Mouse (Mus musculus) kidney, postnatal 0 days (tissue): ENCODE results near the gene Hif1an. TPM values are rescaled to one million over a fixed set of nuclear protein-coding genes. Genes with fewer than 3 reads are reported as not detected.

Source experiments
- ATAC-seq: fragments of 200-750 bp; cut with Nextera tagmentation; replicated peaks from 2 replicates; pipeline ENCODE4 v1.8.0; 2017; ENCODE audit warnings: low read depth, moderate number of reproducible peaks, moderate TSS enrichment, moderate library complexity; ENCODE audit not compliant: low FRiP score
- DNase-seq: peaks from one replicate; pipeline ENCODE4 v3.0.0-alpha.2; 2016; ENCODE audit warnings: low spot score
- H3K27ac ChIP-seq: fragments of 300-500 bp; sonication (generic); 2 replicates; pipeline ENCODE4 v1.5.1; 2014; ENCODE audit warnings: mild to moderate bottlenecking
- H3K27me3 ChIP-seq: fragments of 300-500 bp; sonication (generic); 2 replicates; pipeline ENCODE4 v1.6.1; 2014; ENCODE audit warnings: low read length, mixed read lengths; ENCODE audit not compliant: insufficient read depth
- H3K36me3 ChIP-seq: fragments of 300-500 bp; sonication (generic); 2 replicates; pipeline ENCODE4 v1.6.1; 2014; ENCODE audit warnings: low read length, mixed read lengths; ENCODE audit not compliant: insufficient read depth
- H3K4me1 ChIP-seq: fragments of 300-500 bp; sonication (generic); replicated peaks from 2 replicates; pipeline ENCODE4 v1.6.1; 2014; ENCODE audit warnings: antibody characterized with exemption, low read length, mixed read lengths; ENCODE audit not compliant: insufficient read depth
- H3K4me2 ChIP-seq: fragments of 300-500 bp; sonication (generic); 2 replicates; pipeline ENCODE4 v1.6.1; 2014; ENCODE audit warnings: mild to moderate bottlenecking, low read length, moderate library complexity, mixed read lengths
- H3K4me3 ChIP-seq: fragments of 300-500 bp; sonication (generic); replicated peaks from 2 replicates; pipeline ENCODE4 v1.5.1; 2014; ENCODE audit warnings: low read depth, low read length
- H3K9ac ChIP-seq: fragments of 300-500 bp; sonication (generic); 2 replicates; pipeline ENCODE4 v1.6.1; 2014; ENCODE audit warnings: low read depth, low read length
- H3K9me3 ChIP-seq: fragments of 300-500 bp; sonication (generic); replicated peaks from 2 replicates; pipeline ENCODE4 v1.6.1; 2016; ENCODE audit warnings: low read length, inconsistent platforms, mixed read lengths
- CTCF ChIP-seq: IDR thresholded peaks from 2 replicates; pipeline ENCODE4 v1.5.1; 2016; ENCODE audit warnings: antibody characterized with exemption, low read depth, mild to moderate bottlenecking, moderate library complexity
- WGBS: fragments of 180-500 bp; shearing (Covaris S2); extraction: QIAGEN DNeasy Blood & Tissue Kit; methylation state at CpG from one replicate; pipeline ENCODE4 v1.1.7; 2014; 5-methylcytosine and 5-hydroxymethylcytosine counted together
- polyA plus RNA-seq: library from polyadenylated mRNA; unstranded; fragments of >200 nt; fragmentation: Nextera tagmentation; extraction: Ambion mirVana; gene quantifications from 2 replicates; pipeline ENCODE4 v1.2.1, GENCODE M21; 2015

Gene Hif1an
- polyA plus RNA-seq, 1 experiment from 2014 or later = 16.4 TPM

GRCm38 (mm10) chr19:44542694-44543178, 19.9 kb upstream of the Hif1an start:
- Histone ChIP-seq H3K4me3 (no peak overlapping the region), H3K36me3 (no peaks in the 10 kb centered on the region), H3K9ac (no peak overlapping the region), H3K27me3 (no peaks in the 10 kb centered on the region), H3K27ac (no peak overlapping the region), H3K4me2 (no peak overlapping the region), H3K4me1 (0 out of 2 replicates have a peak, but pooled peaks cover 4% of the 10 kb centered on the region), H3K9me3 (no peaks in the 10 kb centered on the region; the same call in 1 of the 2 replicates)
- ATAC-seq (no peak), DNase-seq (no peak)
- TF ChIP-seq CTCF = no peak
- WGBS = 87% methylated on average over 8 of the region's 8 CpGs

- ATAC-seq = no peak
- WGBS = 71% methylated on average over 10 of the region's 10 CpGs
- no peak overlapping the region for H3K4me2 ChIP-seq
- H3K36me3 ChIP-seq = peaks cover 6% of the 10 kb centered on the region; the same call in 1 of the 2 replicates
- H3K4me1 ChIP-seq = 0 out of 2 replicates have a peak, but pooled peaks cover 4% of the 10 kb centered on the region
- no peak overlapping the region for H3K9ac ChIP-seq
- no peak for TF ChIP-seq CTCF
- no peaks in the 10 kb centered on the region for H3K27me3 ChIP-seq
- no peaks in the 10 kb centered on the region; the same call in 1 of the 2 replicates for H3K9me3 ChIP-seq
- DNase-seq = no peak
- H3K4me3 ChIP-seq = no peak overlapping the region
- H3K27ac ChIP-seq = no peak overlapping the region
These were observed 18.3 kb upstream of the Hif1an start for GRCm38 (mm10) chr19:44544372-44544771.

- Histone ChIP-seq H3K27ac (no peak overlapping the region), H3K4me2 (peak overlapping the region; percentile 96), H3K9ac (no peak overlapping the region), H3K27me3 (no peaks in the 10 kb centered on the region), H3K4me1 (0 out of 2 replicates have a peak, but pooled peaks cover 4% of the 10 kb centered on the region), H3K4me3 (peak overlapping the region; percentile 54), H3K36me3 (peaks cover 10% of the 10 kb centered on the region), H3K9me3 (no peaks in the 10 kb centered on the region; the same call in 1 of the 2 replicates)
- DNase-seq = peak; percentile 94
- WGBS = 3% methylated on average over 13 of the region's 13 CpGs
- TF ChIP-seq CTCF = peak; percentile 81
- no peak for ATAC-seq
These were observed 17.9 kb upstream of the Hif1an start for GRCm38 (mm10) chr19:44544775-44545174.

- Histone ChIP-seq H3K27me3 (no peaks in the 10 kb centered on the region), H3K4me1 (0 out of 2 replicates have a peak, but pooled peaks cover 4% of the 10 kb centered on the region), H3K9ac (peak within 1 kb of the TSS; percentile 59), H3K36me3 (peaks cover 17% of the 10 kb centered on the region), H3K9me3 (no peaks in the 10 kb centered on the region; the same call in 1 of the 2 replicates), H3K4me3 (peak within 1 kb of the TSS; percentile 54), H3K27ac (no peak within 1 kb of the TSS), H3K4me2 (peak within 1 kb of the TSS; percentile 96)
- DNase-seq (peak; percentile 15), ATAC-seq (peak; percentile 75)
- WGBS = 1% methylated on average over 47 of the region's 47 CpGs
- TF ChIP-seq CTCF = no peak
These were observed 17.2 kb upstream of the Hif1an start, which contains the start of gene Sec31b for GRCm38 (mm10) chr19:44545321-44546041. TSS of gene Sec31b (minus strand) at chr19:44545864.

- H3K27ac ChIP-seq = no peak within 1 kb of the TSS
- H3K9me3 ChIP-seq = no peaks in the 10 kb centered on the region
- no peak within 1 kb of the TSS for H3K4me3 ChIP-seq
- H3K4me1 ChIP-seq = no peaks in the 10 kb centered on the region; the same call in 1 of the 2 replicates
- no peak for TF ChIP-seq CTCF
- 94% methylated on average over 4 of the region's 4 CpGs for WGBS
- no peak within 1 kb of the TSS for H3K9ac ChIP-seq
- ATAC-seq (no peak), DNase-seq (no peak)
- H3K36me3 ChIP-seq = peaks cover 35% of the 10 kb centered on the region
- H3K27me3 ChIP-seq = no peaks in the 10 kb centered on the region
- peak within 1 kb of the TSS; percentile 84 for H3K4me2 ChIP-seq
These were observed 9.9 kb upstream of the Hif1an start, which contains the start of gene Gm20538 for GRCm38 (mm10) chr19:44552731-44553130. TSS of gene Gm20538 (minus strand) at chr19:44552831.

- DNase-seq = peak; percentile 19
- H3K27ac ChIP-seq = no peak overlapping the region
- peak overlapping the region; percentile 84; the same call in 1 of the 2 replicates for H3K4me2 ChIP-seq
- TF ChIP-seq CTCF = no peak
- WGBS = 71% methylated on average over 4 of the region's 4 CpGs
- no peak overlapping the region for H3K9ac ChIP-seq
- H3K4me1 ChIP-seq = no peaks in the 10 kb centered on the region; the same call in 1 of the 2 replicates
- no peaks in the 10 kb centered on the region for H3K9me3 ChIP-seq
- 0 out of 2 replicates have a peak, but pooled peaks have one; percentile 70 for ATAC-seq
- H3K36me3 ChIP-seq = peaks cover 34% of the 10 kb centered on the region
- no peak overlapping the region for H3K4me3 ChIP-seq
- no peaks in the 10 kb centered on the region for H3K27me3 ChIP-seq
These were observed 9.4 kb upstream of the Hif1an start for GRCm38 (mm10) chr19:44553286-44553685.
